Mouse (Mus musculus) bone marrow macrophage, adult 2 months (primary cell): ENCODE data around the gene Cd72. TPM values are rescaled to one million over a fixed set of nuclear protein-coding genes. Genes with fewer than 3 reads are reported as not detected.
"Not testable (repeated sequence)": the region's sequence is repeated elsewhere in the genome, so short reads cannot be mapped to it uniquely, and the experiment has no call there.

Experiments used
- H3K27ac ChIP-seq: 2 replicates; pipeline ENCODE4 v1.5.1; 2012; ENCODE audit warnings: low read depth, low read length; ENCODE audit not compliant: insufficient read depth
- H3K4me1 ChIP-seq: 2 replicates; pipeline ENCODE4 v1.6.1; 2012; ENCODE audit warnings: low read length; ENCODE audit not compliant: control insufficient read depth, insufficient read depth
- H3K4me3 ChIP-seq: 2 replicates; pipeline ENCODE4 v1.5.1; 2012; ENCODE audit warnings: mild to moderate bottlenecking, low read length, moderate library complexity; ENCODE audit not compliant: insufficient read depth
- CTCF ChIP-seq: IDR thresholded peaks from 2 replicates; pipeline ENCODE4 v1.5.1; 2012; ENCODE audit warnings: low read depth, mild to moderate bottlenecking, low read length, moderate library complexity
- POLR2A ChIP-seq: IDR thresholded peaks from 2 replicates; pipeline ENCODE4 v1.6.1; 2012; ENCODE audit warnings: mild to moderate bottlenecking, low read depth, low read length, borderline replicate concordance
- polyA plus RNA-seq: library from polyadenylated mRNA; stranded (reverse); fragments of >200 nt; gene quantifications from 2 replicates; pipeline ENCODE4 v1.2.4, GENCODE M21; 2012; ENCODE audit not compliant: missing spikeins, insufficient read depth, insufficient read length

Gene Cd72
- polyA plus RNA-seq, 1 experiment = 867 TPM

DNA sequence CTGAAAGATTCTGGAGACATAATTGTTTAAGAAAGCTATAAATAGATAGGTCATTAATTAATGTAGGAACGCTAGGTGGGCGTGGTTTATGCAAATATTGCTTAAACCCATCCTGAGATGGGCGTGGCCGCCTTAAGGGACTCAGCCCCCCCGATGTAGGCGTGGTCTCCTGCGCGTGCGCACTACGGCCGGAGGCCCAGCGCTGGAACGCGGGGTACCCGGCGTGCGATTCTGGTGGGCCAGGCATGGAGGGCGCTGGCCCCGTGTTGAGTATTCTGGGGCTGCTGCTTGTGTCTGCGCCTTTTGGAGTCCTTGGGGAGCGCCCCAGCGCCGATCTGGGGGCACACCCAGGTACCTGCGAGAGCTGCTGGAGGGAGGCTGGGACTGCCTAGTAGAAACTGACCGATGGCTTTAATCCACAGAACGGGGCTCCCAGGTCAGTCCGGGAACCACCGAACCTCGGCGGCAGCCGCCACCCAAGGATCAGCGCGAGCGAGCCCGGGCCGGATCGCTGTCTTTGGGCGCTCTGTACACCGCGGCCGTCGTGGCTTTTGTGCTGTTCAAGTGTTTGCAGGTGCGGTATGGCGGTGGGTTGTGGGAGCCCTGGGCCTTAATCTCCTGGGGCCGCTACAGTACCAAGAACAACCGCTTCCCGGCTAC is 38.9 kb upstream of the Cd72 start:
- Histone ChIP-seq H3K4me1 (peaks cover 7% of the 10 kb centered on the region), H3K27ac (0 out of 2 replicates have a peak overlapping the region, but pooled peaks have one; percentile 20), H3K4me3 (peak overlapping the region; percentile 84)
- TF ChIP-seq POLR2A = 0 out of 2 replicates have a peak, but pooled peaks have one; percentile 58
- TF ChIP-seq CTCF = no peak

GRCm38 (mm10) chr4:43492821-43493185 is 38.4 kb upstream of the Cd72 start, which contains the start of gene Ccdc107:
Gene Ccdc107 (plus strand): TSS chr4:43492900.
- H3K4me1 ChIP-seq = peaks cover 3% of the 10 kb centered on the region
- peak within 1 kb of the TSS; percentile 84 for H3K4me3 ChIP-seq
- 0 out of 2 replicates have a peak within 1 kb of the TSS, but pooled peaks have one; percentile 20 for H3K27ac ChIP-seq
- no peak for TF ChIP-seq POLR2A
- no peak for TF ChIP-seq CTCF

GRCm38 (mm10) chr4:43492101-43492820 is 37.8 kb upstream of the Cd72 start:
- TF ChIP-seq POLR2A (no peak), CTCF (no peak)
- Histone ChIP-seq H3K4me3 (no peak overlapping the region), H3K27ac (no peak overlapping the region), H3K4me1 (peaks cover 3% of the 10 kb centered on the region)

DNA sequence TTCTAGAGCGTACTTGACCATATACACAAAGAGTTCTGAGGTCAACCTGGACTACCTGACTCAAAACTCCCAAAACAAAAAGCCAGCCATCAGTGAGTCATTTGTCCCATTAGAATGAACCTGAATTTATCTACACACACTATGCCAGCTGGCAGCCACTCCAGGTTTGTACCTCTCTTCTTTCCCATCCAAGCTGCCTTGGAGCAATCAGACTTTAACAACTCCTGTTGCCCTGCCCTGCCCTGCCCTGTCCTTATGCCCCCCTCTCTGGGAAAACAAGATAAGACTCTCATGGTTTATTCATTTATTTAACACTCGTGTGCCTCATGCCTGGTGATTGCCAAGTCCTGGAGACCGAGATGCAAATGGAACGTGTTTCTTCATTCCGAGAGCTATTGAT is 36.4 kb upstream of the Cd72 start:
- Histone ChIP-seq H3K4me3 (no peak overlapping the region), H3K27ac (no peak overlapping the region), H3K4me1 (peaks cover 3% of the 10 kb centered on the region)
- TF ChIP-seq POLR2A = no peak
- no peak for TF ChIP-seq CTCF

DNA sequence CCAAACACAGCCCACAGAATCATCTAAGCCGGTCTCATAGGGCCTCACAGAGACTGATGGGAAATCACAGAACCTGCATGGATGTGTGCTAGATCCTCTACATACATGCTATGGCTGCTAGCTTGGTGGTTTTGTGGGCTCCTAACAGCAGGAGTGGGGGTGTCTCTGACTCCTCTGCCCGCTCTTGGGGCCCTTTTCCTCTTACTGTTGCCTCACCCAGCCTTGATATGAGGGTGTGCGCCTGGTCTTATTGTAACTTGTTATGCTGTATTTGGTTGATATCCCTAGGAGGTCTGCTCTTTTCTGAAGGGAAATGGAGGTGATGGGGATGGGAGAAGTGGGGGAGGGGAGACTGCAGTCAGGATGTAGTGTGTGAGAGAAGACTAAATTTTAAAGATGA is 35.2 kb upstream of the Cd72 start:
- TF ChIP-seq POLR2A (no peak), CTCF (no peak)
- Histone ChIP-seq H3K27ac (no peak overlapping the region), H3K4me1 (peaks cover 3% of the 10 kb centered on the region), H3K4me3 (no peak overlapping the region)

- H3K27ac ChIP-seq, H3K4me1 ChIP-seq, H3K4me3 ChIP-seq: not testable (repeated sequence)
Measured at GRCm38 (mm10) chr4:43485666-43486065, 31.2 kb upstream of the Cd72 start.

GRCm38 (mm10) chr4:43483535-43484091 is 29.2 kb upstream of the Cd72 start, which contains the start of gene Sit1:
Gene Sit1 (minus strand): TSS chr4:43483734.
- peaks cover 13% of the 10 kb centered on the region for H3K4me1 ChIP-seq
- H3K27ac ChIP-seq = no peak within 1 kb of the TSS
- no peak within 1 kb of the TSS for H3K4me3 ChIP-seq
- TF ChIP-seq POLR2A (no peak), CTCF (no peak)

GRCm38 (mm10) chr4:43482591-43482990 is 28.2 kb upstream of the Cd72 start:
- H3K27ac ChIP-seq = no peak overlapping the region
- peaks cover 18% of the 10 kb centered on the region for H3K4me1 ChIP-seq
- TF ChIP-seq CTCF = no peak
- no peak for TF ChIP-seq POLR2A
- no peak overlapping the region for H3K4me3 ChIP-seq

- Histone ChIP-seq H3K4me1 (peaks cover 20% of the 10 kb centered on the region), H3K4me3 (no peak overlapping the region), H3K27ac (no peak overlapping the region)
- TF ChIP-seq POLR2A (no peak), CTCF (no peak)
Measured at GRCm38 (mm10) chr4:43481894-43482456, 27.5 kb upstream of the Cd72 start.

- Histone ChIP-seq H3K4me3 (no peak overlapping the region), H3K4me1 (peaks cover 28% of the 10 kb centered on the region), H3K27ac (no peak overlapping the region)
- no peak for TF ChIP-seq POLR2A
- TF ChIP-seq CTCF = no peak
Measured at GRCm38 (mm10) chr4:43480985-43481384, 26.6 kb upstream of the Cd72 start.
